In the genomic region with DNA sequence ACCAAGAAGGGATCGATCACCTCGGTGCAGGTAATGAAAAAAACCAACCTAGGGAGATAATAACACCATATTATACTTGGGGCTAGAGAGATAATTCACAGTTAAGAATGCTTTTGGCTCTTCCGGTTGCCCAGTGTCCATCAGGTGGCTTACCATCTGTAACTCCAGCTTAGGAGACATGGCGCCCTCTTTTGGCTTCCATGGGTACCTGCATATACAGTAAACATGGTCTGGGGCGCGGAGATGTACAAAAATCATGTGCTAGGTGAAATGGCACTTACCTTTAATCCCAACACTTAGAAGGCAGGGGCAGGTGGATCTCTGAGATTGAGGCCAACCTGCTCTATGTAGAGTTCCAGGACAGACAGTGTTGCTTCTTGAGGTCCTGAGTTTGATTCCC, we compare ENCODE assay signal across 10 mouse cellular contexts. TPM values are rescaled to one million over a fixed set of nuclear protein-coding genes. Genes with fewer than 3 reads are reported as not detected.
A peak's percentile ranks its signal among the peaks of the same experiment; 100 is the strongest.
DNase-seq lines count a peak whose midpoint lies in the region; ATAC-seq and TF ChIP-seq lines count a peak whose summit lies in the region.
"Had no signal": no experiment of that assay in that cellular context is flagged by ENCODE, and none has a peak within 500 bp of the region (broad histone marks: within the 10 kb centered on the region; RNA-seq: fewer than 3 reads in every experiment).

No protein-coding gene starts in this region.

- H3K4me2 ChIP-seq in hindbrain, embryonic 11.5 days (replicated peaks; ENCODE audit: low read depth, low read length) = no peak overlapping the region
- H3K4me2 ChIP-seq in hindbrain, embryonic 16.5 days (ENCODE audit: low read length) = no peak overlapping the region
- H3K4me2 ChIP-seq: embryonic facial prominence, embryonic 12.5 days; limb, embryonic 12.5 days had no signal

- H3K9ac ChIP-seq in hindbrain, embryonic 11.5 days (ENCODE audit: low read depth, low read length) = no peak overlapping the region
- no peak overlapping the region for H3K9ac ChIP-seq in hindbrain, embryonic 16.5 days (ENCODE audit: low read depth, low read length)
- no peak overlapping the region for H3K9ac ChIP-seq in MEL (ENCODE audit: control insufficient read depth, low read depth, low read length, poor library complexity, severe bottlenecking)
- H3K9ac ChIP-seq: embryonic facial prominence, embryonic 12.5 days; limb, embryonic 12.5 days had no signal

- DNase-seq in hindbrain, embryonic 11.5 days (ENCODE audit: low spot score) = peak; percentile 54
- DNase-seq in B cell, adult 2 months = peak; percentile 50 to 52
- peak; percentile 62 for DNase-seq in MEL (ENCODE audit: low read depth, low spot score)
- peak; percentile 32 for DNase-seq in embryonic facial prominence, embryonic 10.5 days (ENCODE audit: low spot score)
- DNase-seq in retina, postnatal 1 day = peak; percentile 67
- no peak for DNase-seq in gastrocnemius, postnatal 25 days
- no peak for DNase-seq in frontal cortex, postnatal 10 days (ENCODE audit: low spot score in 2 of 2)

- H3K79me2 ChIP-seq in MEL (ENCODE audit: control insufficient read depth, insufficient read depth, low read length, poor library complexity) = peaks cover 36% of the 10 kb centered on the region

- 78% methylated on average over 6 of the region's 6 CpGs for WGBS in hindbrain, embryonic 11.5 days
- 74% methylated on average over 6 of the region's 6 CpGs for WGBS in hindbrain, embryonic 16.5 days
- WGBS in embryonic facial prominence, embryonic 10.5 days = 81% methylated on average over 6 of the region's 6 CpGs

- H3K4me3 ChIP-seq in hindbrain, embryonic 11.5 days (ENCODE audit: low read depth, low read length) = no peak overlapping the region
- H3K4me3 ChIP-seq in hindbrain, embryonic 16.5 days (ENCODE audit: low read length) = no peak overlapping the region
- H3K4me3 ChIP-seq in MEL (ENCODE audit: control insufficient read depth in 1 of 2, insufficient read depth in 1 of 2, low read depth in 2 of 2, low read length in 2 of 2) = no peak overlapping the region
- no peak overlapping the region for H3K4me3 ChIP-seq in embryonic facial prominence, embryonic 10.5 days
- H3K4me3 ChIP-seq: embryonic facial prominence, embryonic 12.5 days; limb, embryonic 12.5 days had no signal

- no peaks in the 10 kb centered on the region for H3K9me3 ChIP-seq in hindbrain, embryonic 11.5 days (ENCODE audit: control insufficient read depth, low read length)
- no peaks in the 10 kb centered on the region for H3K9me3 ChIP-seq in hindbrain, embryonic 16.5 days (ENCODE audit: control insufficient read depth, low read length)
- H3K9me3 ChIP-seq in MEL (replicated peaks; ENCODE audit: insufficient read depth, low read length) = no peaks in the 10 kb centered on the region
- H3K9me3 ChIP-seq in embryonic facial prominence, embryonic 10.5 days = no peaks in the 10 kb centered on the region
- H3K9me3 ChIP-seq: embryonic facial prominence, embryonic 12.5 days; limb, embryonic 12.5 days had no signal

- peaks cover 24% of the 10 kb centered on the region for H3K36me3 ChIP-seq in hindbrain, embryonic 11.5 days (ENCODE audit: control insufficient read depth, insufficient read depth, low read length)
- peaks cover 42% of the 10 kb centered on the region for H3K36me3 ChIP-seq in hindbrain, embryonic 16.5 days (ENCODE audit: control insufficient read depth, insufficient read depth, low read length)
- H3K36me3 ChIP-seq in MEL (ENCODE audit: control insufficient read depth in 1 of 2, insufficient read depth in 2 of 2, low read length in 2 of 2) = peaks cover 48 to 64% of the 10 kb centered on the region in 2 experiments
- peaks cover 72% of the 10 kb centered on the region for H3K36me3 ChIP-seq in embryonic facial prominence, embryonic 10.5 days (replicated peaks)

- TF ChIP-seq RAD21 in MEL (IDR thresholded peaks at IDR 0.05; ENCODE audit: low read depth, low read length) = no peak

- H3K27ac ChIP-seq in hindbrain, embryonic 11.5 days (ENCODE audit: low read depth, low read length) = no peak overlapping the region
- H3K27ac ChIP-seq in hindbrain, embryonic 16.5 days (ENCODE audit: low read depth, low read length) = no peak overlapping the region
- peak overlapping the region; percentile 13; the same call in 1 of the 2 replicates for H3K27ac ChIP-seq in MEL (ENCODE audit: control insufficient read depth, low read depth, low read length)
- no peak overlapping the region for H3K27ac ChIP-seq in embryonic facial prominence, embryonic 10.5 days (replicated peaks)
- H3K27ac ChIP-seq: embryonic facial prominence, embryonic 12.5 days; limb, embryonic 12.5 days had no signal

- TF ChIP-seq POLR2A in MEL (IDR thresholded peaks at IDR 0.05; ENCODE audit: control insufficient read depth in 1 of 2, insufficient read depth in 1 of 2, low read depth in 1 of 2, low read length in 2 of 2, poor library complexity in 1 of 2) = no peak; a peak in 1 of 4 replicates

- H3K4me1 ChIP-seq in hindbrain, embryonic 11.5 days (replicated peaks; ENCODE audit: control insufficient read depth, insufficient read depth, low read length) = peaks cover 3% of the 10 kb centered on the region
- peaks cover 19% of the 10 kb centered on the region for H3K4me1 ChIP-seq in hindbrain, embryonic 16.5 days (ENCODE audit: control insufficient read depth, insufficient read depth, low read depth, low read length)
- H3K4me1 ChIP-seq in MEL (ENCODE audit: control insufficient read depth in 1 of 2, insufficient read depth in 2 of 2, low read length in 2 of 2) = peaks cover 15 to 35% of the 10 kb centered on the region in 2 experiments
- peaks cover 27% of the 10 kb centered on the region for H3K4me1 ChIP-seq in embryonic facial prominence, embryonic 10.5 days

- peak; percentile 30 to 64 (median 56) for TF ChIP-seq CTCF in MEL (IDR thresholded peaks at IDR 0.05 in 2 of 3, conservative IDR thresholded peaks at IDR 0.05 in 1 of 3; ENCODE audit: control insufficient read depth in 1 of 3, insufficient read depth in 1 of 3, low read depth in 2 of 3, low read length in 3 of 3, poor library complexity in 1 of 3, severe bottlenecking in 1 of 3)

- no peaks in the 10 kb centered on the region for H3K27me3 ChIP-seq in hindbrain, embryonic 11.5 days (ENCODE audit: control insufficient read depth, insufficient read depth, low read length)
- no peaks in the 10 kb centered on the region for H3K27me3 ChIP-seq in hindbrain, embryonic 16.5 days (replicated peaks; ENCODE audit: control insufficient read depth, insufficient read depth, low read length)
- no peaks in the 10 kb centered on the region for H3K27me3 ChIP-seq in MEL (ENCODE audit: control insufficient read depth in 1 of 2, insufficient read depth in 2 of 2, low read length in 2 of 2)
- H3K27me3 ChIP-seq in embryonic facial prominence, embryonic 10.5 days (replicated peaks; ENCODE audit: low read depth, poor library complexity, severe bottlenecking) = no peaks in the 10 kb centered on the region
- H3K27me3 ChIP-seq: embryonic facial prominence, embryonic 12.5 days; limb, embryonic 12.5 days had no signal

- ATAC-seq in hindbrain, embryonic 11.5 days (ENCODE audit: low FRiP score) = no peak
- no peak for ATAC-seq in hindbrain, embryonic 16.5 days

- no peak for TF ChIP-seq EP300 in MEL (IDR thresholded peaks at IDR 0.05; ENCODE audit: low read depth in 1 of 2, low read length in 2 of 2)

TF ChIP-seq in MEL, 35 proteins besides CTCF, POLR2A, EP300 and RAD21 (continues in another document):
- TF ChIP-seq MAZ (IDR thresholded peaks at IDR 0.05; ENCODE audit: low read depth, low read length) (no peak), TAL1 (IDR thresholded peaks at IDR 0.05; ENCODE audit: low read length) (no peak), JUND (IDR thresholded peaks at IDR 0.05; ENCODE audit: low read depth, low read length) (no peak), ETS1 (IDR thresholded peaks at IDR 0.05; ENCODE audit: low read depth, low read length) (no peak)

RNA-seq across cellular contexts. Expression of gene Atp5b, which starts 3.3 kb away (rescaled TPM):
- 2,416 and 2,461 TPM in 2 replicates for polyA plus RNA-seq in hindbrain, embryonic 11.5 days (2014; fragmentation: Nextera tagmentation; extraction: Ambion mirVana)
- polyA plus RNA-seq in hindbrain, embryonic 16.5 days (2015; fragmentation: Nextera tagmentation; extraction: Ambion mirVana) = 2,423 and 2,704 TPM in 2 replicates
- 2,164 and 2,193 TPM in 2 replicates for total RNA-seq in MEL (2012; rRNA removed)
- polyA plus RNA-seq in MEL (2012; ENCODE audit: insufficient read depth in 1 of 2, insufficient read length in 2 of 2, low read depth in 1 of 2, low replicate concordance in 2 of 2, missing spikeins in 1 of 2) = 1,000 to 10,000 TPM in 1 of 2 experiments, 100 to 1,000 TPM in 1; 545 to 2,318 TPM
- 2,197 and 2,277 TPM in 2 replicates for polyA plus RNA-seq in embryonic facial prominence, embryonic 10.5 days (2016; fragmentation: Nextera tagmentation; extraction: Ambion mirVana)
- 1,000 to 10,000 TPM; 3,933 to 4,186 TPM for total RNA-seq in gastrocnemius, postnatal 25 days (2021)

RNA-seq across cellular contexts. Expression of gene Baz2a, which starts 5.0 kb away (rescaled TPM):
- 20.0 and 37.6 TPM in 2 replicates for polyA plus RNA-seq in hindbrain, embryonic 11.5 days (2014; fragmentation: Nextera tagmentation; extraction: Ambion mirVana)
- 6.9 and 7.3 TPM in 2 replicates for polyA plus RNA-seq in hindbrain, embryonic 16.5 days (2015; fragmentation: Nextera tagmentation; extraction: Ambion mirVana)
- 5.5 and 8.2 TPM in 2 replicates for total RNA-seq in MEL (2012; rRNA removed)
- 10 to 100 TPM; 33.8 to 46.0 TPM for polyA plus RNA-seq in MEL (2012; ENCODE audit: insufficient read depth in 1 of 2, insufficient read length in 2 of 2, low read depth in 1 of 2, low replicate concordance in 2 of 2, missing spikeins in 1 of 2)
- polyA plus RNA-seq in embryonic facial prominence, embryonic 10.5 days (2016; fragmentation: Nextera tagmentation; extraction: Ambion mirVana) = 14.7 and 17.5 TPM in 2 replicates
- total RNA-seq in gastrocnemius, postnatal 25 days (2021) = 10 to 100 TPM; 11.4 to 12.0 TPM

RNA-seq across cellular contexts. Expression of gene Ptges3, which starts 27.6 kb away (rescaled TPM):
- 590 and 626 TPM in 2 replicates for polyA plus RNA-seq in hindbrain, embryonic 11.5 days (2014; fragmentation: Nextera tagmentation; extraction: Ambion mirVana)
- 359 and 361 TPM in 2 replicates for polyA plus RNA-seq in hindbrain, embryonic 16.5 days (2015; fragmentation: Nextera tagmentation; extraction: Ambion mirVana)
- total RNA-seq in MEL (2012; rRNA removed) = 233 and 240 TPM in 2 replicates
- polyA plus RNA-seq in MEL (2012; ENCODE audit: insufficient read depth in 1 of 2, insufficient read length in 2 of 2, low read depth in 1 of 2, low replicate concordance in 2 of 2, missing spikeins in 1 of 2) = 100 to 1,000 TPM; 216 to 627 TPM
- polyA plus RNA-seq in embryonic facial prominence, embryonic 10.5 days (2016; fragmentation: Nextera tagmentation; extraction: Ambion mirVana) = 711 and 729 TPM in 2 replicates
- total RNA-seq in gastrocnemius, postnatal 25 days (2021) = 10 to 100 TPM; 61.5 to 62.3 TPM

RNA-seq across cellular contexts. Expression of gene Naca, which starts 51.0 kb away (rescaled TPM):
- 858 and 879 TPM in 2 replicates for polyA plus RNA-seq in hindbrain, embryonic 11.5 days (2014; fragmentation: Nextera tagmentation; extraction: Ambion mirVana)
- 426 and 444 TPM in 2 replicates for polyA plus RNA-seq in hindbrain, embryonic 16.5 days (2015; fragmentation: Nextera tagmentation; extraction: Ambion mirVana)
- total RNA-seq in MEL (2012; rRNA removed) = 1,577 and 1,612 TPM in 2 replicates
- polyA plus RNA-seq in MEL (2012; ENCODE audit: insufficient read depth in 1 of 2, insufficient read length in 2 of 2, low read depth in 1 of 2, low replicate concordance in 2 of 2, missing spikeins in 1 of 2) = 1,000 to 10,000 TPM in 1 of 2 experiments, 100 to 1,000 TPM in 1; 202 to 1,039 TPM
- polyA plus RNA-seq in embryonic facial prominence, embryonic 10.5 days (2016; fragmentation: Nextera tagmentation; extraction: Ambion mirVana) = 907 and 927 TPM in 2 replicates
- 100 to 1,000 TPM; 339 to 340 TPM for total RNA-seq in gastrocnemius, postnatal 25 days (2021)

Comparison
In these comparisons a context has a peak if more than half of its experiments do, and no peak if none do; other contexts are left out.
1. DNase-seq: peak in hindbrain, embryonic 11.5 days (single experiment), B cell, adult 2 months (2 of 2), MEL (single experiment), embryonic facial prominence, embryonic 10.5 days (single experiment) and retina, postnatal 1 day (single experiment); none in gastrocnemius, postnatal 25 days (single experiment) and frontal cortex, postnatal 10 days (0 of 2).